Mouse (Mus musculus) CH12.LX (cell line): ENCODE results near the gene Zdhhc24.

Experiments
- CTCF ChIP-seq, 2 experiments: IDR thresholded peaks in 1 of 2; conservative IDR thresholded peaks in 1 of 2; 2 replicates each; pipeline ENCODE4 v1.5.1; 2011 to 2012; ENCODE audit warnings: low read depth in 2 of 2, low read length in 2 of 2, improper control_type of control experiment in 1 of 2, inconsistent platforms in 1 of 2, mild to moderate bottlenecking in 1 of 2, moderate library complexity in 1 of 2
- EP300 ChIP-seq: IDR thresholded peaks from 2 replicates; pipeline ENCODE4 v1.6.1; 2011; ENCODE audit warnings: low read length, improper control_type of control experiment
- MAX ChIP-seq: IDR thresholded peaks from 2 replicates; pipeline ENCODE4 v1.6.1; 2011; ENCODE audit warnings: low read length, improper control_type of control experiment
- POLR2A ChIP-seq: IDR thresholded peaks from 2 replicates; pipeline ENCODE4 v1.6.1; 2011; ENCODE audit warnings: low read depth, mild to moderate bottlenecking, improper control_type of control experiment, low read length
- POLR2AphosphoS2 ChIP-seq: IDR thresholded peaks from 2 replicates; pipeline ENCODE4 v1.6.1; 2011; ENCODE audit warnings: low read depth, low read length, improper control_type of control experiment

GRCm38 (mm10) chr19:4840848-4841247 lies 37.6 kb upstream of the Zdhhc24 start:
- no peak for TF ChIP-seq POLR2A
- TF ChIP-seq POLR2AphosphoS2, result no peak
- TF ChIP-seq EP300, result no peak
- TF ChIP-seq MAX, result no peak
- TF ChIP-seq CTCF (conservative IDR thresholded peaks at IDR 0.05 in 1 of 2, IDR thresholded peaks at IDR 0.05 in 1 of 2; ENCODE audit: low read depth in 2 of 2, low read length in 2 of 2), result no peak
